Mouse (Mus musculus) T-cell, adult 2 months (primary cell): ENCODE results near the gene Serpinf1.
A peak's percentile ranks its signal among the peaks of the same experiment; 100 is the strongest.
"Not testable (repeated sequence)": the region's sequence is repeated elsewhere in the genome, so short reads cannot be mapped to it uniquely, and the experiment has no call there.

Experiments used
- DNase-seq: peaks from one replicate; pipeline ENCODE4 v3.0.0; 2022; ENCODE audit warnings: low spot score

Serpinf1 gene

DNA sequence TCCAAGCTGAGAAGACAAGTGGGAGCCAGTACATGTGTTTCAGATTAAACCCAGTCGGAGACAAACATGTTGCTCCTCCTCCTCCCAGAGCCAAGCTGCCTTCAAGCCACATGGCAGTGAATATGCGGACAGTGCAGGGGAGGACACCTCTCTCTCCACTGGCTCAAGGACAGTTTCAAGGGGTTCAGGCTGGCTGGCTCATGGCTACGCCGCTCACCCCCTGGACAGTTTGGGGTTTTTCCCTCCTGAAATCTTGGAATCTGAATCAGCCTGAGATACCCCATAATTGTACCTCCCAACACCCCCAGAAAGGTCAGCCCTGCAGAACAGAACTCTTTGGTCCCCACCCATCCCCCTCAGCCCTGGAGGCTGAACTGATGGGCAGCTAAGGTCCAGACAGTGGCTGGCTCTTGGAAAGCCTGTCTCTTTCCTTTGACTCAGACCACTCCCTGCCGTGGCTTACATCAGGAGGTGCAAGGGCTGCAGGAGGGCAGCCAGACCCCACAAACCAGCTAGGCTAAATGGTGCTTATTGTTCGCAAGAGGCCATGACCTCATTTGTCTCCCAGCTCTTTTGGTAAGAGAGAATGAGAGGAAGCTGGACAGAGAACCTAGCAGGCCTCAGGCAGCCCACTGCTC lies 1.0 kb downstream of the Serpinf1 start:
- DNase-seq: no peak

GRCm38 (mm10) chr11:75420810-75421374 lies 1.6 kb downstream of the Serpinf1 start:
- no peak for DNase-seq

DNA sequence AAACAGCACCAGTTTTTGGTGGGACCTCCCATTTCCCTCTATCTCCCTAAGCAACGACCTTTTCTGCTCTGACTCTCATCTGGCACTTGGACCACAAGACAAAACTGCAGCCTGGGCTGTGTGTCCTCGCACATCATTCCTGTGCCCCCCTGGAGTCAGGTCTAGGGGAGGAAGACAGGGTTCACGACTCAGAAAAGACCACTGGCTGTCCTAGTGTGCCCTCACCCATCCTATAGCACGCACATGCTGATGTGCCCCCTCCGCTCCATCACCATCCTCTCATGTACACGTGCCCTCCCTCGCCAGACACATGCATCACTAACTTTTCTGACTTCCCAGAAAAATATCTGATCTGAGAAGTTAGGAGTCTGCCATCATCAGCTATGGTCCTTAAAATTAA lies 2.5 kb downstream of the Serpinf1 start:
- no peak for DNase-seq

GRCm38 (mm10) chr11:75415994-75416393 lies 6.5 kb downstream of the Serpinf1 start:
- DNase-seq: no peak

GRCm38 (mm10) chr11:75415096-75415495 lies 7.4 kb downstream of the Serpinf1 start:
- no peak for DNase-seq

DNA sequence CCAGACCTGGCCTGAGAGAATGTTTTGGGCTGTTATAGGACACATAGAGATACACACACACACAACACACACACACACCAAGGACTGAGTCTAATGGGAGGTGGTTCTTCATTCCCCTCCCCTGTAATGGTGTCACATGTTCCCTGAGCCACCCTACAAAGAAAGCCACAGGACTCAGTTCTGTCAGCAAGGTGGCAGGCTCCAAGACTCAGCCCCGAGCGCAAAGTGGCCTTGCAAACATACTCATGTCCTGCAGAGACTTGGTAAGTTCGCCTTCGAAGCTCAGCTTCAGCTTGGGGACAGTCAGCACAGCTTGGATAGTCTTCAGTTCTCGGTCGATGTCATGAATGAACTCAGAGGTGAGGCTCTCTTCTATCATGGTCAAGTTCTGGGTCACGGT lies 11.9 kb downstream of the Serpinf1 start:
- DNase-seq: peak; percentile 16

DNA sequence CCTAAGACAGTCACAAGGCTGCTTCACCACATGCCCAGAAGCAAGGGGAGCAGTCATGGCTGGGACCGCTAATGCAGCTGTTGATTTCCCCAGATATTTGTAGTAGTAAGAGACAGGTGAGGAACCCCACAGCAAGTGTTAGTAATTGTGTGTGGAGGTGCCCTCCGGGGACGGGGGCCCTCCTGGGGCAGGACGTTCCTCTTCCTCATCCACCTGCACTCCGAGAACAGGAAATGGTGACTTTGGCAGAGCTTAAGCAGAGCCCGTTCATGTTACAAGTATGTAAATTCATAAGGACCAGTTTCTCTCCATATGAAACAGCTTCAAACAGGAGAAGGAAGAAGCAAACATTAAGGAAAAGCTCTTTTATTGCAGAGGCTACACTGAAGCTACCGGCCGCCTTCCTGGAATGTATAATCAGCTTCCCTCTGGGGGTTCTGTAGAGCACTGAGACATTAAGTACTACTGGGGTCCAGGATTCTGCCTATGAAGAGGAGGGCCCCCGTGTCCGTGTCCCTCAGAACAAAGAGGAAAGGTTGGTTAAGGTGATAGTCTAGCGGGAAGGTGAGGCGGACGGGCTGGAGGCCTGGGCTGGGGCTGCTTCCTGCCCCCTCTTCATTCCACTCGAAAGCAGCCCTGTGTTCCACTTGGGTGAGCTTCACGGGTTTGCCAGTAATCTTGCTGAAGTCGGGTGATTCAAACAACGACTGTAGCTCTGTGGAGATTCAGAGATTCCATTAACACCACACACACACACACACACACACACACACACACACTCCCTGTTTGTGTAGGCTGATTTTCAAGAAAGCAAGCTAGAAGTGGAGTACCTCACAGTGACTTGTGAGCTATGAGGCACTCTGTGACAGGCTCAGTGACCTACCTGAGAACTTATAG lies 12.6 kb downstream of the Serpinf1 start:
- no peak for DNase-seq

DNA sequence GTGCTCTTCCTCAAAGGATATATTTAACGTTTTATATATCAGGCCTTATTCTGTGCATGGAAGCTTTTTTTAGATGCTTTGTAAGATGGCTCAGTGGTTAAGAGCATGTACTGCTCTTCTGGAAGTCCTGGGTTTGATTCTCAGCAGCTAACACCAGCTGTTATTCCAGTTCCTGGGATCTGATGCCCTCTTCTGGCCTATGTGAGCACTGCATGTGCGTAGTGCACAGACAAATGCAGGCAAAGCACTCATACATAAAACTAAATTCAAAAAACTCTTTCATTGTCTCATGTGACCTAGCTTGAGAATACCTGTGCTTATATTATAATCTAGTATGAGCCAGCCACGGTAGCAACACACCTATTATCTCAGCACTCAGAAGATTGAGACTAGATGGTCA lies 15.6 kb downstream of the Serpinf1 start:
- DNase-seq: peak; percentile 57

- DNase-seq: no peak
Measured at GRCm38 (mm10) chr11:75406104-75406503, 16.4 kb downstream of the Serpinf1 start.

DNA sequence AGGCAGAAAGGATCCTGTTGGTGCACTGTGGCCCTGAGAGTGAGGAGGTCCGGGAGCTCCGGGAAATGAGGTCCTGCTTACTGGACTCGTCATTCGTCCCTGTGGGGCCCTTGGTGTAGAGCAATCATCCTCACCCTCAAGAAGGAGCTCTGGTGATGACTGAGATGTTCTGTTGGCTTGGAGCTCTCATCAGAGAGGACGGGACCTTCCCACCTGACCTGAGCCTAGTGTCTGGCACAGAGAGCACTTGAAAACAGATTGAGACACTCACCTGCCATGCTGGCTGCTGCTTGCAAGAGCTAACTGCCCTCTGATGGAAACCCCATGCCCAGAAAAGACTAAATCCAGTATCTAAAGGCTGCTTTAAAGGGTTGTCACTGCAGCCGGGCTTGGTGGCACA lies 17.7 kb downstream of the Serpinf1 start:
- DNase-seq: no peak

- no peak for DNase-seq
Measured at GRCm38 (mm10) chr11:75403301-75404052, 19.0 kb downstream of the Serpinf1 start.

- no peak for DNase-seq
Measured at GRCm38 (mm10) chr11:75402271-75402690, 20.2 kb downstream of the Serpinf1 start.

DNA sequence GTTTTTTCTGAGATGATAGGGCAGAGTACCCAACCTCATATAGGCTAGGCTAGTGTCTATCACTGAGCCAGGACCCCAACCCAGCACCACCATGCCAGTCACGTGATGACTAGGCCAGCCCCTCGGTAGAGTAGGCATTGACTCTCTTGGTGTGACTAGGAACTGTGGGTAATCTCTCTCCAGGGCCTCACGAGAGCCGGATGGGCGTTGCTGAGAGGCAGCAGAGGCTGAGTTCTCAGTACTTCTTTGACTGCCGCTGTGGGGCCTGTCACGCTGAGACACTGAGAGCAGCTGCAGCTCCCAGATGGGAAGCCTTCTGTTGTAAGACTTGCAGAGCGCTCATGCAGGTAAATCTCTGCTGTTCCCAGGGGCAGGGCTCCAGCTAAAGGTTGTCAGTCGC lies 22.4 kb downstream of the Serpinf1 start:
- DNase-seq: no peak

DNA sequence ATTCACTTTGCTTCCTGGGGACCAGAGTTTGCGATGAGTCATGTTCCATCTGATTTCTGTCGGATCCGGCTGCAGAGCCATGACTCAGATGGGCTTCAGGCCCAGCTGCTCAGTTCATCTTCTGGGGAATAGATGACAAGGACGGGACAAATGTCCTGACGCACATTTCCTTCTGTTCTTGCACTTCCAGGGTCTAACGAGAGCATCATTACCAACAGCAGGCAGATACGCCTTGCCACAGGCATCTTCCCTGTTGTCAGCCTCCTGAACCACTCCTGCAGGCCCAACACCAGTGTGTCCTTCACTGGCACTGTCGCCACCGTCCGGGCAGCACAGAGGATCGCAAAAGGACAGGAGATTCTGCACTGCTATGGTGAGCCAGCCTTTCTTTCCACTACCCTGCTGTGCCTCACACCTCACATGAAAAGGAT lies 23.1 kb downstream of the Serpinf1 start:
- DNase-seq: no peak

GRCm38 (mm10) chr11:75397452-75397851 lies 25.0 kb downstream of the Serpinf1 start:
- no peak for DNase-seq

GRCm38 (mm10) chr11:75395611-75396010 lies 26.9 kb downstream of the Serpinf1 start:
- DNase-seq: no peak

GRCm38 (mm10) chr11:75383529-75383928 lies 39.0 kb downstream of the Serpinf1 start:
- DNase-seq: not testable (repeated sequence)

GRCm38 (mm10) chr11:75378786-75379185 lies 43.7 kb downstream of the Serpinf1 start:
- not testable (repeated sequence) for DNase-seq

DNA sequence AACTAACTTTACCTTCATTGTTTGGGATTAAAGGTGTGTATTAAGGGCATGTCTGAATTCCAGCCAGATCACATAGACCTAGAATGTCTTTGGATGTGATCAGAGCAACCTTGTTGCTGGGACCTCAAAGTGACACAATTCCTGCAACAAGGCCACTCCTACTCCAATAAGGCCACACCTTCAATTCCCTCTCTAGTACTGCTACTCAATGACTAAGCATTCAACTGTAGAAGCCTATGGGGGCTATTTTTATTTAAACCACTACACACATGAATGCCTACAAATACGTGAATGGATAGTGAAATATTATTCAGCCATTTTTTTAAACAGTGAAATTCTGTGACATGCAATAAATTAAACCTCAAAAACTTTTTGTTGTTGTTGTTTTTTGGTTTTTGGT lies 45.4 kb downstream of the Serpinf1 start:
- DNase-seq: no peak
